Mouse (Mus musculus) olfactory bulb, adult 2 months (tissue): ENCODE measurements around the gene CN725425.

Experiments used
- CTCF ChIP-seq: fragments of 200-500 bp; IDR thresholded peaks from 2 replicates; pipeline ENCODE4 v1.5.1; 2012; ENCODE audit warnings: low read depth, mild to moderate bottlenecking, low read length, moderate library complexity; ENCODE audit not compliant: insufficient read depth
- POLR2A ChIP-seq: fragments of 200-500 bp; IDR thresholded peaks from 2 replicates; pipeline ENCODE4 v1.6.1; 2012; ENCODE audit warnings: mild to moderate bottlenecking, low read depth, low read length, moderate library complexity; ENCODE audit not compliant: insufficient read depth

DNA sequence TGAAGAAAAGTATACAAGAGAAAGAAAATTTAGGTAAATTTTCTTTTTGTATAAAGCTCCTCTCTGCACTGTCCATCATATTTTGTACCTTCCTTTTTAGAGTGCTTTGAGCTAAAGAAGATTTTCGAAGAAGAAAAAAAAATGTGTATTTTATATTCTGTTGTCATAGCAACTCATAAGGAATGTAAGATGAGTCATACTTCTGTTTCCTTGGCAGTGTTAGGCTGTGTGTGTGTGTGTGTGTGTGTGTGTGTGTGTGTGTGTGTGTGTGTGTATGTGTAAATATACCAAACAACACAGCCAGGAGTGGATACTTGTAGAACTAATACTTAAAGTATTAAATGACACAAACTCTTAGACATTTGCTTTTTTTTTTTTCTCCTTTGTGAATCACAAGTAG, 46.7 kb upstream of the CN725425 start:
- TF ChIP-seq CTCF (no peak), POLR2A (no peak)
